Mouse (Mus musculus) CH12.LX (cell line): ENCODE measurements around the gene Pcx. TPM values are rescaled to one million over a fixed set of nuclear protein-coding genes. Genes with fewer than 3 reads are reported as not detected.
A peak's percentile ranks its signal among the peaks of the same experiment; 100 is the strongest.

ENCODE experiments used
- DNase-seq: peaks from one replicate; pipeline ENCODE4 v3.0.0-alpha.2; 2013; ENCODE audit errors: extremely low read depth
- H3K27ac ChIP-seq: 2 replicates; pipeline ENCODE4 v1.5.1; 2012; ENCODE audit warnings: low read depth, mild to moderate bottlenecking, control low read depth, moderate library complexity; ENCODE audit not compliant: insufficient read depth
- H3K27me3 ChIP-seq: replicated peaks from 2 replicates; pipeline ENCODE3; 2012; ENCODE audit warnings: inconsistent platforms
- H3K36me3 ChIP-seq, 2 experiments: replicated peaks in 1 of 2; 2 replicates each; pipeline versions ENCODE3 to v1.6.1; 2012; ENCODE audit warnings: inconsistent platforms in 1 of 2, low read length in 1 of 2, mild to moderate bottlenecking in 1 of 2, mixed read lengths in 1 of 2, moderate library complexity in 1 of 2; ENCODE audit not compliant: control insufficient read depth in 1 of 2, insufficient read depth in 1 of 2
- H3K4me1 ChIP-seq, 2 experiments: 2 replicates each; pipeline ENCODE4 v1.6.1; 2012; ENCODE audit warnings: inconsistent platforms in 1 of 2, moderate library complexity in 1 of 2; ENCODE audit not compliant: insufficient read depth in 2 of 2, control insufficient read depth in 1 of 2
- H3K4me2 ChIP-seq: 2 replicates; pipeline ENCODE4 v1.6.1; 2012; ENCODE audit warnings: low read depth, mild to moderate bottlenecking, control low read depth; ENCODE audit not compliant: poor library complexity, insufficient read depth, severe bottlenecking
- H3K4me3 ChIP-seq, 3 experiments: fragments of 150-350 bp in 1 of 3; sonication (generic) in 1 of 3; replicated peaks in 1 of 3; 2 replicates each; pipeline versions ENCODE3 to v1.5.1; 2011 to 2012; ENCODE audit warnings: low read depth in 2 of 3, low read length in 2 of 3, mild to moderate bottlenecking in 2 of 3, moderate library complexity in 2 of 3, control low read depth in 1 of 3, improper control_type of control experiment in 1 of 3, inconsistent platforms in 1 of 3, mixed read lengths in 1 of 3; ENCODE audit not compliant: poor library complexity in 1 of 3
- H3K79me2 ChIP-seq: replicated peaks from 2 replicates; pipeline ENCODE4 v1.6.1; 2012; ENCODE audit warnings: mild to moderate bottlenecking, moderate library complexity; ENCODE audit not compliant: control insufficient read depth, poor library complexity, insufficient read depth, severe bottlenecking; ENCODE audit errors: extremely low read depth
- H3K9ac ChIP-seq: 2 replicates; pipeline ENCODE4 v1.6.1; 2012; ENCODE audit warnings: low read depth, mild to moderate bottlenecking, control low read depth, moderate library complexity; ENCODE audit not compliant: insufficient read depth
- H3K9me3 ChIP-seq: replicated peaks from 2 replicates; pipeline ENCODE3; 2012; ENCODE audit warnings: low read length, inconsistent platforms, mixed read lengths
- BHLHE40 ChIP-seq: IDR thresholded peaks from 2 replicates; pipeline ENCODE4 v1.6.1; 2011; ENCODE audit warnings: mild to moderate bottlenecking, low read depth, low read length, improper control_type of control experiment
- CHD2 ChIP-seq: IDR thresholded peaks from 2 replicates; pipeline ENCODE4 v1.6.1; 2011; ENCODE audit warnings: low read length, improper control_type of control experiment
- CTCF ChIP-seq, 2 experiments: IDR thresholded peaks in 1 of 2; conservative IDR thresholded peaks in 1 of 2; 2 replicates each; pipeline ENCODE4 v1.5.1; 2011 to 2012; ENCODE audit warnings: low read depth in 2 of 2, low read length in 2 of 2, improper control_type of control experiment in 1 of 2, inconsistent platforms in 1 of 2, mild to moderate bottlenecking in 1 of 2, moderate library complexity in 1 of 2
- EP300 ChIP-seq: IDR thresholded peaks from 2 replicates; pipeline ENCODE4 v1.6.1; 2011; ENCODE audit warnings: low read length, improper control_type of control experiment
- ETS1 ChIP-seq: conservative IDR thresholded peaks from 2 replicates; pipeline ENCODE4 v1.6.1; 2012; ENCODE audit warnings: low read depth, mild to moderate bottlenecking, inconsistent platforms, low read length, improper control_type of control experiment, moderate library complexity
- GABPA ChIP-seq: IDR thresholded peaks from 2 replicates; pipeline ENCODE4 v1.6.1; 2012; ENCODE audit warnings: low read depth, low read length, improper control_type of control experiment, inconsistent platforms; ENCODE audit not compliant: insufficient replicate concordance
- JUND ChIP-seq: conservative IDR thresholded peaks from 2 replicates; pipeline ENCODE4 v1.6.1; 2011; ENCODE audit warnings: low read depth, low read length, improper control_type of control experiment
- KAT2A ChIP-seq: IDR thresholded peaks from 2 replicates; pipeline ENCODE4 v1.6.1; 2012; ENCODE audit warnings: low read length, improper control_type of control experiment, inconsistent platforms; ENCODE audit not compliant: insufficient replicate concordance
- MAFK ChIP-seq: IDR thresholded peaks from 2 replicates; pipeline ENCODE4 v1.6.1; 2011; ENCODE audit warnings: low read length, improper control_type of control experiment; ENCODE audit not compliant: insufficient replicate concordance
- MAX ChIP-seq: IDR thresholded peaks from 2 replicates; pipeline ENCODE4 v1.6.1; 2011; ENCODE audit warnings: low read length, improper control_type of control experiment
- POLR2A ChIP-seq: IDR thresholded peaks from 2 replicates; pipeline ENCODE4 v1.6.1; 2011; ENCODE audit warnings: low read depth, mild to moderate bottlenecking, improper control_type of control experiment, low read length
- RCOR1 ChIP-seq: conservative IDR thresholded peaks from 2 replicates; pipeline ENCODE4 v1.6.1; 2012; ENCODE audit warnings: low read depth, mild to moderate bottlenecking, inconsistent platforms, low read length, improper control_type of control experiment
- SMC3 ChIP-seq: IDR thresholded peaks from 2 replicates; pipeline ENCODE4 v1.6.1; 2011; ENCODE audit warnings: low read depth, low read length, improper control_type of control experiment
- TBP ChIP-seq: conservative IDR thresholded peaks from 2 replicates; pipeline ENCODE4 v1.6.1; 2011; ENCODE audit warnings: low read depth, low read length, improper control_type of control experiment
- UBTF ChIP-seq: IDR thresholded peaks from 2 replicates; pipeline ENCODE4 v1.6.1; 2012; ENCODE audit warnings: low read depth, mild to moderate bottlenecking, inconsistent platforms, low read length, improper control_type of control experiment, moderate library complexity
- USF2 ChIP-seq: conservative IDR thresholded peaks from 2 replicates; pipeline ENCODE4 v1.6.1; 2011; ENCODE audit warnings: low read depth, low read length, improper control_type of control experiment
- ZC3H11A ChIP-seq: IDR thresholded peaks from 2 replicates; pipeline ENCODE4 v1.6.1; 2012; ENCODE audit warnings: low read depth, mild to moderate bottlenecking, inconsistent platforms, low read length, improper control_type of control experiment
- ZMIZ1 ChIP-seq: IDR thresholded peaks from 2 replicates; pipeline ENCODE4 v1.6.1; 2012; ENCODE audit warnings: low read depth, mild to moderate bottlenecking, inconsistent platforms, low read length, improper control_type of control experiment
- dilution Hi-C: fragments of 300-500 bp; cut with MboI; formaldehyde crosslinking; loops from 2 replicates; pipeline ENCODE4 v1.14.3; 2020; ENCODE audit warnings: low sequenced_read_pairs; ENCODE audit not compliant: extremely low pct_unique_long_range_greater_than_20kb, extremely low pct_ligation_motif_present
- in situ Hi-C: fragments of 300-500 bp; cut with MboI; formaldehyde crosslinking; loops from 3 replicates; pipeline ENCODE4 v1.14.3; 2019; ENCODE audit warnings: low sequenced_read_pairs, low pct_ligation_motif_present, low pct_unique_long_range_greater_than_20kb, mixed read lengths
- polyA plus RNA-seq: library from polyadenylated mRNA; unstranded; fragments of >175 nt; gene quantifications from 2 replicates; pipeline ENCODE4 v1.2.1, GENCODE M21; 2012; ENCODE audit warnings: low read depth; ENCODE audit not compliant: insufficient read length
- total RNA-seq, 2 experiments: library from RNA; depleted of rRNA; stranded (reverse); fragments of 300-350 nt in 1 of 2; fragments of >200 nt in 1 of 2; gene quantifications; 2 replicates each; pipeline ENCODE4 v1.2.3; 2012 to 2014

Gene Pcx
- total and polyA plus RNA-seq, 3 experiments: 7.7 to 14.2 (median 10.7) TPM

DNA sequence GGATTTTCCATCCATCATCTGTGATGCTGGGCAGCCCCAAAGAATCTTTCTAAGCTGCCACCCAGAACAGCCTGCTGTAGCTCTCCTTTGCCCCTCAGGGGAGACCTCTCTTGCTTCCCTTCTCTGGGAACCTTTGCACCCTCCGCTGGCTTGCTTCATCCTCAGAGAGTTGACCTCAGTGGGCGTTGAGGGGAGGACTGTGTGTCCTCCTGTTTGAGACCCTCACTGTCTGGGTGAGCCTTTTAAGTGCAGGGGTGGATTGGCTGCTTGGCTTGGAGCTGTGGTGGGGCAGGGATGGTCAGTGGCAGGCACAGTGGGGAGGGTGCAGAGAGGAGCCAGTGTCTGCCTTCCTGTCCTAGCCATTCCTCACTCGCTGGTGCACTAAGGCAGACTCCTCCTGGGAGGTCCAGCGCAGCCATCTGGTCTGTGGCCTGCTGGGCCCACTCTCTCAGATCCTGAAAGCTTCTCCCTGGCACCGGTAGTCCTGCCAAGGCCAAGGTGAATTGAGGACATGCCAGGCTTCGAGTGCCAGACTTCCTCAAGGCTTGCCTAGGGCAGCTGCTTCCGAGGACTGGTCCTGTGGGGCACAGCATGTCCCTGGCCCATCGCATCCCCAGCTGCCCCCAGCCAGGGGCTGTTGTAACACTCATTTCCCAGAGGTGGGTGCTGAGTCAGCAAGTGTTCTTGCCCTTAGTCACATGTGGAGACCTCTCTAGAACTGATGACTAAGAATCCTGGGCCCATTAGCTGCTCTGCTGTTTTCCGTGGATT lies 17.6 kb upstream of the Pcx start:
- peaks cover 0 to 8% of the 10 kb centered on the region in 2 experiments; a peak in 2 of 4 replicates for H3K4me1 ChIP-seq
- dilution Hi-C loops (no loop called here), in situ Hi-C loops (loop anchor here (10.0 to 25.0 kb wide), 3 partner anchors 132 to 495 kb away; partner anchors contain the start of genes Ctsf, Npas4 and Rce1)
- H3K36me3 ChIP-seq: no peaks in the 10 kb centered on the region
- no peaks in the 10 kb centered on the region for H3K79me2 ChIP-seq
- no peak for TF ChIP-seq CTCF (conservative IDR thresholded peaks at IDR 0.05 in 1 of 2, IDR thresholded peaks at IDR 0.05 in 1 of 2; ENCODE audit: low read depth in 2 of 2, low read length in 2 of 2)
- TF ChIP-seq MAFK: peak; percentile 87; the same call in 1 of the 2 replicates
- no peaks in the 10 kb centered on the region for H3K9me3 ChIP-seq
- H3K4me2 ChIP-seq: no peak overlapping the region
- no peak overlapping the region for H3K27ac ChIP-seq
- peaks cover 2% of the 10 kb centered on the region for H3K27me3 ChIP-seq
- DNase-seq: no peak
- H3K4me3 ChIP-seq: no peak overlapping the region
- H3K9ac ChIP-seq: no peak overlapping the region

GRCm38 (mm10) chr19:4494707-4495106 lies 15.6 kb upstream of the Pcx start:
- no peaks in the 10 kb centered on the region for H3K9me3 ChIP-seq
- H3K4me3 ChIP-seq: no peak overlapping the region
- no peak overlapping the region for H3K27ac ChIP-seq
- H3K9ac ChIP-seq: no peak overlapping the region
- no peak for DNase-seq
- no peak for TF ChIP-seq ZC3H11A
- TF ChIP-seq ZMIZ1: no peak
- TF ChIP-seq JUND: no peak
- TF ChIP-seq MAX: no peak
- no peak for TF ChIP-seq EP300
- TF ChIP-seq USF2: no peak
- TF ChIP-seq CHD2: no peak
- TF ChIP-seq TBP: no peak
- no peak for TF ChIP-seq POLR2A
- no peak for TF ChIP-seq RCOR1
- no peak for TF ChIP-seq GABPA
- no peak for TF ChIP-seq CTCF (conservative IDR thresholded peaks at IDR 0.05 in 1 of 2, IDR thresholded peaks at IDR 0.05 in 1 of 2; ENCODE audit: low read depth in 2 of 2, low read length in 2 of 2)
- no peak for TF ChIP-seq ETS1
- no peak for TF ChIP-seq BHLHE40
- no peak for TF ChIP-seq KAT2A
- no peak for TF ChIP-seq SMC3
- TF ChIP-seq UBTF: no peak
- no peaks in the 10 kb centered on the region for H3K79me2 ChIP-seq
- H3K27me3 ChIP-seq: peaks cover 2% of the 10 kb centered on the region
- H3K36me3 ChIP-seq: no peaks in the 10 kb centered on the region
- in situ Hi-C loops (loop anchor here (5.0 to 25.0 kb wide), 4 partner anchors 130 to 493 kb away; partner anchors contain the start of genes Ctsf, Npas4 and Rce1), dilution Hi-C loops (no loop called here)
- no peak overlapping the region for H3K4me2 ChIP-seq
- H3K4me1 ChIP-seq: peaks cover 0 to 15% of the 10 kb centered on the region in 2 experiments; a peak in 2 of 4 replicates
